Mouse (Mus musculus) olfactory bulb, adult 2 months (tissue): ENCODE results near the gene Pde10a. TPM values are rescaled to one million over a fixed set of nuclear protein-coding genes. Genes with fewer than 3 reads are reported as not detected.

ENCODE experiments used
- H3K27ac ChIP-seq: fragments of 200-500 bp; 2 replicates; pipeline ENCODE4 v1.5.1; 2012; ENCODE audit warnings: low read depth, low read length; ENCODE audit not compliant: insufficient read depth
- H3K4me1 ChIP-seq: fragments of 200-500 bp; 2 replicates; pipeline ENCODE4 v1.6.1; 2012; ENCODE audit warnings: low read length; ENCODE audit not compliant: control insufficient read depth, insufficient read depth
- H3K4me3 ChIP-seq: fragments of 200-500 bp; 2 replicates; pipeline ENCODE4 v1.5.1; 2012; ENCODE audit warnings: mild to moderate bottlenecking, low read depth, low read length, moderate library complexity; ENCODE audit not compliant: insufficient read depth
- CTCF ChIP-seq: fragments of 200-500 bp; IDR thresholded peaks from 2 replicates; pipeline ENCODE4 v1.5.1; 2012; ENCODE audit warnings: low read depth, mild to moderate bottlenecking, low read length, moderate library complexity; ENCODE audit not compliant: insufficient read depth
- POLR2A ChIP-seq: fragments of 200-500 bp; IDR thresholded peaks from 2 replicates; pipeline ENCODE4 v1.6.1; 2012; ENCODE audit warnings: mild to moderate bottlenecking, low read depth, low read length, moderate library complexity; ENCODE audit not compliant: insufficient read depth
- WGBS: fragments of 180-500 bp; shearing (Covaris S2); methylation state at CpG from one replicate; pipeline ENCODE4 v1.1.7; 2018; 5-methylcytosine and 5-hydroxymethylcytosine counted together
- polyA plus RNA-seq: library from polyadenylated mRNA; stranded (reverse); fragments of >200 nt; gene quantifications from 2 replicates; pipeline ENCODE4 v1.2.4, GENCODE M21; 2012; ENCODE audit warnings: low replicate concordance; ENCODE audit not compliant: missing spikeins, insufficient read depth, insufficient read length

Pde10a gene
- polyA plus RNA-seq, 1 experiment: not detected

DNA sequence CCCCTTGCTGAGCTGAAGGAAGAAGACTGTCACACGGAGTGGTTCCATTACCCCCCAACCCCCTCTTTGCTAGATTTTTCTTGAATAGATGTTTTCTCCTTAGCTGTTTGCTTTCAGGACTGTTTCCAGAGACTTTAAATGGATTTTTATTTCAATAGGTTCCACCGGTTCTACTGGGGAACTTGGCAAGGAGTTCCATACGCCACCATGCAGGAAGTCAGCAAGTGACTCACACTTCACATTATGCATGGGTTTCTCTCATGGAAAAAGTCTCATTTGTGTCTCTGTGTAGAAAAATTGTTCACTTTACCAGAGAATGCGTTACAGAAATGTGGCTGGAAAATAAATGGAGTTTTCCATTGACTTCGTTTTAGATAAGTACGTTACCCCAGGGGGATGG is 248.2 kb downstream of the Pde10a start:
- Histone ChIP-seq H3K4me3 (no peak overlapping the region), H3K4me1 (peaks cover 15% of the 10 kb centered on the region), H3K27ac (no peak overlapping the region)
- WGBS: 26% methylated on average over 6 of the region's 6 CpGs
- TF ChIP-seq POLR2A (no peak), CTCF (no peak)

DNA sequence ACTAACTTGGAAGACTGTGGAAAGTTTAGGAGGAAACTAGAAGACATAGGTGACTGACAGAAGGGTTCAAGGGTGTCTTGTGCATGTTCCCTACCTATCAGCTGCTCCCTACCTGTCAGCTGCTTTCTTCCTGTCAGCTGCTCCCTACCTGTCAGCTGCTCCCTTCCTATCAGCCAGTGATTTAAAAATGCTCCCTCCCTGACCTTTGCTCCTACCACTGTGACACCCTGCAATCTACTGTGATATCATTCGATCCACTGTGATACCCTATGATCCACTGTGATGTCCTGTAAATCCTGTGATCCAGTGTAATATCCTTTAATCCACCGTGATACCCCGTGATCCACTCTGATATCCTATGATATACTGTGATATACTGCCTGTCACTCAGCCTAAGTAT is 249.1 kb downstream of the Pde10a start:
- 93% methylated on average over 3 of the region's 3 CpGs for WGBS
- no peak overlapping the region for H3K27ac ChIP-seq
- TF ChIP-seq POLR2A (no peak), CTCF (no peak)
- H3K4me1 ChIP-seq: peaks cover 15% of the 10 kb centered on the region
- no peak overlapping the region for H3K4me3 ChIP-seq

DNA sequence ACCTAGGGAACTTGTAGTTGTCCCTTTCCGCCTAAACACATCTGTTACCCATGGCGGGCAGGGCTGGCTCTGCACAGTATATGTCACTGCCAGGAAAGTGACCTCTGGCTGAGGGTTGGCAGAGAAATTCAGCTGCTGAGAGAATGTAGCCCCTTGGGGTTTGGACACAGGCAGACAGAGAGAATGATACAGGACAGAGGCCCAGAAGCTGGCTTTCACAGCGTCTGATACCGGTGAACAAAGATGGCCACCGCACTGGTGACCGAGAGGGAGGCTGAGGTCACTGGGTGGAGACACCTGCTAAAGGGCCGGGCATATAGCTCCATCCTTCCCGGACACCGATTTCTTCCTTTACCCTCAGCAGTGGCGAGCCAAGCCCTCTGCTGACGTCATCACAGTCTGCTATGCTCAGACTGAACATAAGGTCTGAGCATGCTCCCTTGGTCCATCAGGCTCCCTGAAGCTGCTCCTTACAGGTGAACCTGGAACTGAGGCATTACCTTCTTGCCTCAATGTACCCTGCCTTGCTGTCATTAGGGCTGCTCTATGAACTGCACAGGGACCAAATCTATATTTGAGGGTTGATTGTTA is 250.5 kb downstream of the Pde10a start:
- TF ChIP-seq CTCF (no peak), POLR2A (no peak)
- 84% methylated on average over 11 of the region's 11 CpGs for WGBS
- H3K4me3 ChIP-seq: no peak overlapping the region
- H3K4me1 ChIP-seq: peaks cover 15% of the 10 kb centered on the region
- no peak overlapping the region for H3K27ac ChIP-seq

DNA sequence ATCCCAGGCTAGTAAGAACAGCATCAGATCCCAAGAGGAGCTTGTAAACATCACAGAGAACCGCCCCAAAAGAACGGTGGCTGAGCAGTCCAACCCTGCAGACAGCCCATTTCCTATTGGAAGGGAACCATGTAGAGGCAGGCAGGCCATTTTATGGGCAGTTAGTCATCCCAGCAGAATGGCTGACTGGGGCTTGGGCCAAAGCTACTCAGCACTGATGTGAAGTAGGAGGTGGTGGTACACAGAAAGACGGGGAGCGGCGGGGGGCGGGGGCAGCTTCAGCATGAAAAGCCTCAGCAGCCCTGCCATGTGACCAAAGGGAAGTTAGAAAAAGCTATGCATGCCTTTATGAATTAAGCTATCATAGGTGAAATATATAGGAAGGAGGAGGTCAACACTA is 252.5 kb downstream of the Pde10a start:
- no peak overlapping the region for H3K4me3 ChIP-seq
- TF ChIP-seq CTCF: no peak
- TF ChIP-seq POLR2A: no peak
- 84% methylated on average over 6 of the region's 6 CpGs for WGBS
- no peak overlapping the region for H3K27ac ChIP-seq
- H3K4me1 ChIP-seq: peaks cover 8% of the 10 kb centered on the region

DNA sequence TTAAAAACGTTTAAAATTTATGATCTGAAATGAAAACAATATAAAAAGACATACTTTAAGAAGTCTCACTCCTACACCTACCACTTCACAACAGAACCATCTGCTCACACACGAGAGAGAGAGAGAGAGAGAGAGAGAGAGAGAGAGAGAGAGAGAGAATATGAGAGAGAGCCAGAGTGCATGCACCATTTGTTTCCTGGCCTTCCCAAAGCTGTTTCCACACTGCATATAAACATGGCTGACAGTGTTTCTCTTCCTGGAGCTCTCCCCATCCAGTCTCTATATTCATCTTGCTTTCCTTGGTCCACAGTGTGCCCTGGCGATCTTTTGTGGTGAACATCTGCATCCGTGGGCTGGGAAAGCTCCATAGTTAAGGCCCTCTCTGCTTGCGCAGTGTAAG is 253.7 kb downstream of the Pde10a start:
- no peak overlapping the region for H3K4me3 ChIP-seq
- TF ChIP-seq POLR2A: no peak
- TF ChIP-seq CTCF: no peak
- H3K4me1 ChIP-seq: 0 out of 2 replicates have a peak, but pooled peaks cover 3% of the 10 kb centered on the region
- 73% methylated on average over 5 of the region's 5 CpGs for WGBS
- no peak overlapping the region for H3K27ac ChIP-seq

DNA sequence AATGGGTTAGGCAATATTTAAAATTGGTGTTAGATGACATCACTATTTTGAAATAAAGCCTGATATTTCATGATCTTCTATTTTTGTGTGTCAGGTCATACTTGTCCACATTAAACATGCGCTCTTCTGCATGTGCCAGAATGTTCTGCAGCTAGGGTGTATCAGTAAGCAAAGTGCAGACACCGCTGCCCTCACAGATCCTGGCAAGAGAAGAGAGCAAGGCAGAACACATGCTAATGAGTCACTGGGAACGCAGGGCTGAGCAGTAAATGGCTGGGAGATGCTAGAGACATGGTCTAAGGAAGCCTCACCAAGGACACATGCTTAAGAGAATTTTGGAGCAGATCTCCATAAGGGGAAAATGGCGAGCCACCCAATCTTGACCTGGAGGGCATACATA is 255.3 kb downstream of the Pde10a start:
- TF ChIP-seq POLR2A (no peak), CTCF (no peak)
- no peak overlapping the region for H3K27ac ChIP-seq
- 0 out of 2 replicates have a peak, but pooled peaks cover 2% of the 10 kb centered on the region for H3K4me1 ChIP-seq
- 74% methylated on average over 4 of the region's 4 CpGs for WGBS
- no peak overlapping the region for H3K4me3 ChIP-seq

DNA sequence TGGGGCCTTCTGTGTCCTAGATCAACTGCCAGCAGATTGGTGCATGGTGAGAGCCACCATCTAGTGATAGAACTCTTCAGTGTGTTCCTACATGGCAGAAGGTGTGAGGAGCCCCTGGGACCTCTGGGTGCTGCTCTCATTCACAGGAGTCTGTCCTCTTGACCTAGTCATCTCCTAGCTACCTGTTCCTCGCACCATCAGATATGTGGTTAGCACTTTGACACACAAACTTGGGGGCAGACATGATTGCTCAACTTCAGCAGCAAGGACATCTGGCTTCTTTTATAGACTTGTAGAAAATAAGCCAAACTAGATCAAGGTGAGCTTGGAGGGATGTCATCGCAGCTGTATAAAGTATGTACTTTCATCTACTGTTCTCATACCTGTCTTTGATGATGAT is 255.9 kb downstream of the Pde10a start:
- no peak for TF ChIP-seq CTCF
- TF ChIP-seq POLR2A: no peak
- no peaks in the 10 kb centered on the region for H3K4me1 ChIP-seq
- WGBS: 97% methylated on average over 2 of the region's 2 CpGs

DNA sequence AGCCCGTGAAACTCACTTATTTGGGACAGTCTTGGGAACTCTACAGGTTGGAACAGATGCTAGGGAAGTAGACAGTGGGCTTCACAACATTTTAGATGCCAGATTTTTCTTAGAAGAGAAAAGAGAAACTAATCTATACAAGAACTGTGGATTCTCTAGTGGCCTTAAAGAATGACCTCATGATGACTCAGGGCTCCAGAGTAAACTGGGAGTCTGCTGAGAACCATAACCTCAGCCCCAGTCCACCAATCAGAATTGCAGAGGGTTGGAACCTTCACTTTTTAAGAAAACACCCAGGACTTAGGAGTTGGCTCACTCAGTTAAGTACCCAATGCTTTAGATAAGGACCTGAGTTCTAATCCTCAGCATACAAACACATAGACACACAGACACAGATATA is 256.4 kb downstream of the Pde10a start:
- H3K4me3 ChIP-seq: no peak overlapping the region
- H3K4me1 ChIP-seq: no peaks in the 10 kb centered on the region
- no peak overlapping the region for H3K27ac ChIP-seq
- TF ChIP-seq CTCF: no peak
- TF ChIP-seq POLR2A: no peak
- WGBS: 89% methylated on average over 1 of the region's 1 CpGs

More for the DNA sequence above, 255.9 kb downstream of the Pde10a start:
- Histone ChIP-seq H3K4me3 (no peak overlapping the region), H3K27ac (no peak overlapping the region)

DNA sequence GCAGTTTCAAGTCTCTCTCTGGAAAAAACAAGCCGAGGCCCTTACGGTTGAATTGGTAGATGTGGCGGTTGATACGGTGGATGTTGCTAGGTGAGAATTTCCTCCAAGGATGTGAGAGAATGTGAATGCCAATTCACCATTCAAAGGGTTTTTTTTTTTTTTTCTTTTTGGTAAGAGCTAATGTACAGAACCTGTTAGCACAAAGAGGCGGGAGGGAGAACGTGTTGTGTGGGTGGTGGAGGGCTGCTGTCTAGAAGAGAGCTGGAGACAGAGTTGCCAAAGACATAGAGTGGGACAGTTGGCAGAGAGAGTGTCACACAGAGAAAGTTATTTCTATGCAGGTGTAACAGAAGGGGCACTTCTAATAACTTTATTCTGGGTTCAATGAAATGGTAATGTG is 260.7 kb downstream of the Pde10a start:
- no peak overlapping the region for H3K27ac ChIP-seq
- H3K4me3 ChIP-seq: no peak overlapping the region
- peaks cover 3% of the 10 kb centered on the region; the same call in 1 of the 2 replicates for H3K4me1 ChIP-seq
- WGBS: 73% methylated on average over 6 of the region's 6 CpGs
- TF ChIP-seq CTCF (no peak), POLR2A (no peak)

DNA sequence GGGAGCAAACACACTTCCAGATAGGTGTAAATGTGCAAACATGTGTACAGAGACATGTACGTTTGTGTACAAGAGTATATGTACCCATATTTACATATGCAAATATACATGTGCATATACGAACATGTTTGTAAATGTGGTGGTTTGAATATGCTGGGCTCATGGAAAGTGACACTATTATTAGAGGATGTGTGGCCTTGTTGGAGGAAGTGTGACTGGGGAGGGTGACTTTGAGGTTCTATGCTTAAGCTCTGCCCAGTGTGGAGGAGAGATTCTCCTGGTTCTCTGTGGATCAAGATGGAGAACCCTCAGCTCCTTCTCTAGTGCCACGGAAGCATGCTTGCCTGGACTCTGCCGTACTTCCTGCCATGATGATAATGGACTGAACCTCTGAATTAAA is 261.3 kb downstream of the Pde10a start:
- no peak overlapping the region for H3K27ac ChIP-seq
- peaks cover 3% of the 10 kb centered on the region; the same call in 1 of the 2 replicates for H3K4me1 ChIP-seq
- TF ChIP-seq CTCF: no peak
- no peak for TF ChIP-seq POLR2A
- 96% methylated on average over 4 of the region's 4 CpGs for WGBS
- no peak overlapping the region for H3K4me3 ChIP-seq
